Mouse (Mus musculus) liver, embryonic 14.5 days (tissue): ENCODE measurements around the gene Ttll3.

Experiments used
- CTCF ChIP-seq: IDR thresholded peaks from 2 replicates; pipeline ENCODE4 v1.5.1; 2016; ENCODE audit warnings: antibody characterized with exemption, low read depth, control low read depth
- EP300 ChIP-seq: IDR thresholded peaks from 2 replicates; pipeline ENCODE4 v1.6.1; 2016; ENCODE audit warnings: antibody characterized with exemption, low read depth

GRCm38 (mm10) chr6:113368577-113368976 lies 20.5 kb upstream of the Ttll3 start:
- TF ChIP-seq CTCF (no peak), EP300 (no peak)
